Mouse (Mus musculus) kidney, adult 2 months (tissue): Measurements from ENCODE around the gene Gm9918.

ENCODE experiments used
- CTCF ChIP-seq: fragments of 200-500 bp; conservative IDR thresholded peaks from 2 replicates; pipeline ENCODE4 v1.5.1; 2011; ENCODE audit warnings: low read depth, mild to moderate bottlenecking, control low read depth, low read length, moderate library complexity, mixed read lengths; ENCODE audit not compliant: insufficient read depth, insufficient read length
- POLR2A ChIP-seq: fragments of 200-500 bp; IDR thresholded peaks from one replicate; pipeline ENCODE4 v1.6.1; 2011; ENCODE audit warnings: low read depth, low read length, control low read depth

DNA sequence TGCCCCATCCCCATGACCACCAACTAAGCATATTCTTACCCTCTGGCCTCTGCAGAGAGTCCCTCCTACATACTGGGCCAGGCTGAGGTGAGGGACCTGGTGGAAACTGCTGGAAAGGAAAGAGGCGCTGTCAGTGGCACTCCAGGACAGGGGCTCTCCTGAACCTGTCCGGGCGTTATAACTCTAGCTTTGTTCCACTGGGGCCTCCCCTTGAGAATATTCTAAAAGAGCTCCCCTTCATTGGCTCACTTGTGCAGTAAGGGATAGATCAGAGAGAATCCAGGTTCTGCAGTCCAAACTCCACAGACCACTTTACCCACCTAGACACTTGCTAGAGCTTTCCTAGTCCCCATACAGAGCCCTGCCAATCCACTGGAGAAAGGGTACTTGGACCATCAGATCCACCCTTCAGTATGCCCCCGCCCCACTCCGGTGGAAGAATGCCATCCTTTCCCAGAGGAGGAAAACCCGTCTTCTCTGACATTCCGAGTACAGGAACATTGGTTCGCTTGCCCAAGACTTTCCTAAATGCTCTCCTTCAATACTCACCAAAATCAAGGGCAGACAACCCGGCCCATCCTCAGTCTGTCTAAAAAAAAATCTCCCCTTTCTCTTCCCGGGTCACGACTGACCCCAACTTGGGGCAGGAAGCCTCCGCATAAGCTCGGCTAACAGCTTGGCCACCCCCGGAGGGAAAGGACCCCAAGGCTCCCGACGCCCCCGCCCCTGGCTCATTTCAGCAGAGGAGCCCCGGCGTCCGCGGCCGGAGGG is 13.7 kb upstream of the Gm9918 start:
- TF ChIP-seq POLR2A (no peak), CTCF (no peak)
